Mouse (Mus musculus) lung, postnatal 0 days (tissue): ENCODE measurements around the gene Itpkc.

Source experiments
- CTCF ChIP-seq: IDR thresholded peaks from 2 replicates; pipeline ENCODE4 v1.5.1; 2016; ENCODE audit warnings: antibody characterized with exemption, mild to moderate bottlenecking
- EP300 ChIP-seq: IDR thresholded peaks from 2 replicates; pipeline ENCODE4 v1.6.1; 2016; ENCODE audit warnings: antibody characterized with exemption, mild to moderate bottlenecking, control low read depth

DNA sequence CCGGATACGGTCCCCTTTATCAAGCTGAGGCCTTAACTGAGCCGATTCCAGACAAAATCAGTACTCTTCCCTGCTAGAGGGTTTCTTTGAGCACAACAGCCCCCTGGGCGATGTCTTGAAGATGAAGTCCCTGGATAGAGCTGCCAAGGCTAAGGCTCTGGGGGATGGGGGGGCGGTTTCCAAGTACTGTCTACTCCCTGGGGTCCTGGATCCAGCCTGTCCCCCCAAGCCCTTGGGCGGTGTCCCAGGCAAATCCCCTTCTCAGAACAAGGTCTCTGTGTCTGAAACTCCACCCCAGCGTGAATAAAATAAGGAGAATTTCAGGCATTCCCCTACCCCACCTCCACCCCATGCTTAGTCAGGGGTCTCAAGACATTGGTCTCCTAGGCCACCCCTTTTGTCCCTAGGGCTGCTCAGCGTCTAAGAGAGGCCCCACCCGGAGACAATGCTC, 30.8 kb upstream of the Itpkc start:
- TF ChIP-seq CTCF = no peak
- TF ChIP-seq EP300 = no peak
